Mouse (Mus musculus) heart, postnatal 0 days (tissue): Measurements from ENCODE around the gene Nol11. TPM values are rescaled to one million over a fixed set of nuclear protein-coding genes. Genes with fewer than 3 reads are reported as not detected.
A peak's percentile ranks its signal among the peaks of the same experiment; 100 is the strongest.
"Not testable (repeated sequence)": the region's sequence is repeated elsewhere in the genome, so short reads cannot be mapped to it uniquely, and the experiment has no call there.

Experiments used
- ATAC-seq: fragments of 200-750 bp; cut with Nextera tagmentation; 2 replicates; pipeline ENCODE4 v1.8.0; 2017; ENCODE audit warnings: low read depth, moderate number of reproducible peaks, moderate library complexity; ENCODE audit not compliant: insufficient read depth
- DNase-seq: peaks from one replicate; pipeline ENCODE4 v3.0.0-alpha.2; 2016; ENCODE audit warnings: low spot score
- H3K27ac ChIP-seq: fragments of 300-500 bp; sonication (generic); 2 replicates; pipeline ENCODE4 v1.5.1; 2014; ENCODE audit warnings: low read depth, mild to moderate bottlenecking
- H3K27me3 ChIP-seq: fragments of 300-500 bp; sonication (generic); 2 replicates; pipeline ENCODE4 v1.6.1; 2014; ENCODE audit warnings: low read length, mixed read lengths; ENCODE audit not compliant: control insufficient read depth, insufficient read depth
- H3K36me3 ChIP-seq: fragments of 300-500 bp; sonication (generic); replicated peaks from 2 replicates; pipeline ENCODE4 v1.6.1; 2014; ENCODE audit warnings: low read length, mixed read lengths; ENCODE audit not compliant: control insufficient read depth, insufficient read depth
- H3K4me1 ChIP-seq: fragments of 300-500 bp; sonication (generic); 2 replicates; pipeline ENCODE4 v1.6.1; 2014; ENCODE audit warnings: antibody characterized with exemption; ENCODE audit not compliant: control insufficient read depth, insufficient read depth
- H3K4me2 ChIP-seq: fragments of 300-500 bp; sonication (generic); 2 replicates; pipeline ENCODE4 v1.6.1; 2014; ENCODE audit warnings: low read depth, mild to moderate bottlenecking, low read length, moderate library complexity
- H3K4me3 ChIP-seq: fragments of 300-500 bp; sonication (generic); 2 replicates; pipeline ENCODE4 v1.5.1; 2014; ENCODE audit warnings: low read depth, low read length
- H3K9ac ChIP-seq: fragments of 300-500 bp; sonication (generic); replicated peaks from 2 replicates; pipeline ENCODE4 v1.6.1; 2014; ENCODE audit warnings: low read depth, low read length, mixed read lengths
- H3K9me3 ChIP-seq: fragments of 300-500 bp; sonication (generic); replicated peaks from 2 replicates; pipeline ENCODE4 v1.6.1; 2016; ENCODE audit warnings: low read length; ENCODE audit not compliant: control insufficient read depth
- CTCF ChIP-seq: IDR thresholded peaks from 2 replicates; pipeline ENCODE4 v1.5.1; 2016; ENCODE audit warnings: antibody characterized with exemption, control low read depth, low read depth
- EP300 ChIP-seq: IDR thresholded peaks from 2 replicates; pipeline ENCODE4 v1.6.1; 2016; ENCODE audit warnings: antibody characterized with exemption, low read depth
- WGBS: fragments of 180-500 bp; shearing (Covaris S2); extraction: QIAGEN DNeasy Blood & Tissue Kit; methylation state at CpG from one replicate; pipeline ENCODE4 v1.1.7; 2014; 5-methylcytosine and 5-hydroxymethylcytosine counted together
- polyA plus RNA-seq: library from polyadenylated mRNA; unstranded; fragments of >200 nt; fragmentation: Nextera tagmentation; extraction: Ambion mirVana; gene quantifications from 2 replicates; pipeline ENCODE4 v1.2.1, GENCODE M21; 2015
- total RNA-seq: library from RNA; depleted of rRNA; stranded (reverse); fragments of >200 nt; gene quantifications from 2 replicates; pipeline ENCODE4 v1.2.3, GENCODE M21; 2014; ENCODE audit warnings: low replicate concordance

Nol11 gene
- total and polyA plus RNA-seq, 2 experiments from 2014 or later = 27.4 to 53.5 TPM

GRCm38 (mm10) chr11:107155292-107155691, 33.9 kb downstream of the Nol11 start:
- Histone ChIP-seq H3K9ac (no peak overlapping the region), H3K36me3 (no peaks in the 10 kb centered on the region), H3K9me3 (no peaks in the 10 kb centered on the region), H3K27ac (no peak overlapping the region), H3K4me3 (no peak overlapping the region), H3K4me2 (no peak overlapping the region), H3K4me1 (peaks cover 14% of the 10 kb centered on the region), H3K27me3 (no peaks in the 10 kb centered on the region)
- TF ChIP-seq CTCF (no peak), EP300 (no peak)
- DNase-seq (no peak), ATAC-seq (no peak)
- WGBS = 71% methylated on average over 5 of the region's 5 CpGs

DNA sequence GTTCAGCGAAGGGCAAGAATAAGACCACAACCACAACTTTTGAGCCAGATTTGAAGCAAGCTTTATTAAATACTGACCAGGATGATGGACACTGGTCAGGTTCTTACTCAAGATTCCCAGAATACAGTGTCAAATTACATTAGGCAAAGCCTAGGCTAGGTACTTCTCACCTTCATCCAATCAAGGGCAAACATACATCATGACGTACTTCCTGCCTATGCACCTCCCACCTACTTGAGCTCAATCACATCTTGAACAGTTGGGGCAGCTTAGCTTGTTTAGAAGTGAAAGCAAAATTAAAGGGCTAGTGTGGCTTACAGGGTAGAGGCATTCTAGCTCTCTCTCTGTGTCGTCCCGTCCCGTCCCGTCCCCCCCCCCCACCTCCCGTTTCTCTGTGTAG, 34.8 kb downstream of the Nol11 start:
- H3K27me3 ChIP-seq = no peaks in the 10 kb centered on the region
- TF ChIP-seq CTCF = no peak
- no peak for TF ChIP-seq EP300
- DNase-seq (no peak), ATAC-seq (no peak)
- no peak overlapping the region for H3K9ac ChIP-seq
- WGBS = 73% methylated on average over 7 of the region's 7 CpGs
- H3K4me2 ChIP-seq = no peak overlapping the region
- H3K9me3 ChIP-seq = no peaks in the 10 kb centered on the region
- H3K36me3 ChIP-seq = no peaks in the 10 kb centered on the region
- H3K4me1 ChIP-seq = peaks cover 14% of the 10 kb centered on the region
- H3K27ac ChIP-seq = no peak overlapping the region
- H3K4me3 ChIP-seq = no peak overlapping the region

DNA sequence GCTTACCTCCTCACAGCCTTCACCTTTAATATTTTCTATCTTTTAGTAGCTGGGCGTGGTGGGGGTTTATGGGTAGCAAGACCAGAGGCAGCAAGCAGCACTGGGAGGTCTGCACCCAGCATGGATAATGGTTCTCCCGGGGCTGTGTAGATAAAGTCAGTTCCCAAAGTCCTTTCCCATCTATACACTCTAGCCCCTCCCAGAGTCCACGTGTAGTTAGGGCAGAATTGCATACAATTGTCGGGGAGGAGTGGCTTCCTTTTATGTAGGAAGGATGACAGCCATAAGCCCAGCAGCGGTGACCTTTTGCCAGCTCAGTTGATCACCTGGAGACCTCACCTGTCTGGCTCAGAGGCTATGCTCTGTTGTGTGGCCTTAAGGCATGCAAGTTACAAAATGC, 35.5 kb downstream of the Nol11 start:
- H3K4me1 ChIP-seq = peaks cover 14% of the 10 kb centered on the region
- H3K9me3 ChIP-seq = no peaks in the 10 kb centered on the region
- H3K27ac ChIP-seq = no peak overlapping the region
- DNase-seq (no peak), ATAC-seq (no peak)
- no peaks in the 10 kb centered on the region for H3K27me3 ChIP-seq
- WGBS = 72% methylated on average over 5 of the region's 5 CpGs
- TF ChIP-seq EP300 (no peak), CTCF (no peak)
- H3K4me3 ChIP-seq = no peak overlapping the region
- no peak overlapping the region for H3K4me2 ChIP-seq
- no peaks in the 10 kb centered on the region for H3K36me3 ChIP-seq
- no peak overlapping the region for H3K9ac ChIP-seq

DNA sequence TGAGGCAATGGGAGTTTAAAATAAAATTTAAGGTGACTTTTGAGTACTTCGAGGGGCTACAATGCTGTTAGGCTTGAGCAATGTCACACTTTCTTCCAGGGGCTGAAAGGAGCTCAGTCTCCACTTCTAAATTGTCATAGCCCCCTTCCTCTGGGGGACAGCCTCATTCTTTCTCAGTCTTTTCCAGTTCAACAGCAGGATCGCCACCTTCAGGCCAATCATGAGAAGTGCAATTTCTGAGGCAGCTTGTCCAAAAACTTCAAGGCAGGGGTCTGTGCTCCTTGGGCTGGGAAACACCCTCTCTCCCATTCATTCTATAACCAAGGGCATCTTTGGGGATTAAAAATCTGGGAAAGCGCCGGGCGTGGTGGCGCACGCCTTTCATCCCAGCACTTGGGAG, 37.4 kb downstream of the Nol11 start:
- DNase-seq = no peak

GRCm38 (mm10) chr11:107143956-107144355, 45.2 kb downstream of the Nol11 start:
- DNase-seq, H3K4me2 ChIP-seq, H3K27ac ChIP-seq, ATAC-seq, H3K27me3 ChIP-seq, H3K9ac ChIP-seq, H3K9me3 ChIP-seq, H3K36me3 ChIP-seq, H3K4me1 ChIP-seq, H3K4me3 ChIP-seq: not testable (repeated sequence)
- WGBS = 92% methylated on average over 11 of the region's 11 CpGs

More for the DNA sequence above, 37.4 kb downstream of the Nol11 start:
- no peaks in the 10 kb centered on the region for H3K36me3 ChIP-seq
- no peak overlapping the region for H3K4me2 ChIP-seq
- no peaks in the 10 kb centered on the region for H3K9me3 ChIP-seq
- H3K9ac ChIP-seq = no peak overlapping the region
- no peaks in the 10 kb centered on the region for H3K27me3 ChIP-seq
- TF ChIP-seq CTCF = peak; percentile 55
- TF ChIP-seq EP300 = no peak
- WGBS = 72% methylated on average over 7 of the region's 7 CpGs
- H3K4me3 ChIP-seq = no peak overlapping the region
- no peak overlapping the region for H3K27ac ChIP-seq
- no peak for ATAC-seq
- peaks cover 1% of the 10 kb centered on the region; the same call in 1 of the 2 replicates for H3K4me1 ChIP-seq

DNA sequence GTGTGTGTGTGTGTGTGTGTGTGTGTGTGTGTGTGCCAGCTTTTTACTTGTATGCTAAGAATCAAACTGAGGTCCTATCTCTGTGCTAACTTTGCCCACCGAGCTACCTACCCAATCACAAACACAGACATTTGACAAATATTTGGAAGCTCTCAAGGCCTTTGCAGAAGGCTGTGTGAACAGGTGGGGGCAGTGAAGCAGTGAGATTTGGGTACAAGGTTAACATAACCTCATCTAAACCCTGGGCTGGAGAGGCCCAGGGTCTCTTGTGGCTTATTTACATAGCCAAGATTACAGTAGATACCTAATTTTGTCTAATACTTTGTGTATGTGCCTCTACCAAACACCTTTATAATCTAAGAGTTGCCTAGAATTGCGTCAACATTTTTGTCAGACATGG, 46.8 kb downstream of the Nol11 start:
- Histone ChIP-seq H3K9me3 (no peaks in the 10 kb centered on the region), H3K36me3 (no peaks in the 10 kb centered on the region), H3K27ac (no peak overlapping the region), H3K4me2 (no peak overlapping the region), H3K4me3 (no peak overlapping the region), H3K4me1 (no peaks in the 10 kb centered on the region), H3K27me3 (no peaks in the 10 kb centered on the region), H3K9ac (no peak overlapping the region)
- DNase-seq (no peak), ATAC-seq (no peak)
- WGBS = 77% methylated on average over 2 of the region's 2 CpGs
- TF ChIP-seq CTCF (no peak), EP300 (no peak)
